Mouse (Mus musculus) liver, postnatal 0 days (tissue): Measurements from ENCODE around the gene Nap1l1.

Experiments
- CTCF ChIP-seq: sonication (generic); IDR thresholded peaks from 2 replicates; pipeline ENCODE4 v1.5.1; 2016; ENCODE audit warnings: antibody characterized with exemption, low read depth
- EP300 ChIP-seq: IDR thresholded peaks from 2 replicates; pipeline ENCODE4 v1.6.1; 2016; ENCODE audit warnings: antibody characterized with exemption, low read depth, mild to moderate bottlenecking

DNA sequence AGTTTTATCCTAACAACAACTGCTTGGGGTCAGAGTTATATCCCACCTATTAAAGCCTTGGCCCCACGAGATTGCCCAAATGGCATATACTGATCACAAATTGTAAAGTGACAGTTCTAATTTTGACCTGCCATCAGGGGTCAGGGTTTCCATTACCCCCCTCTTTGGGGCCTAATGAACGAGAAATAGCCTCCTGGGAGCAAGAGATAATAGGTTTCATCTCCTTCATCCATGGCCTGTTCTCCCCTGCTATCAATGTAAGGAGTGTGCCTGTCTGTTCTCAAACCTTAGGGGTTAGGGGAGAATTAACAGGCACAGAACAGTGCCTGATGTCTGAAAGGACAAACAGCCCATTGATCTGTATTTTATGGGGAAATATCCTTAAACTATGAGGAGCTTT lies 7.6 kb upstream of the Nap1l1 start:
- no peak for TF ChIP-seq CTCF
- TF ChIP-seq EP300, result no peak
